ENCODE assay signal across 9 mouse cellular contexts in genomic region chr7:15947653-15948260, GRCm38 (mm10). TPM values are rescaled to one million over a fixed set of nuclear protein-coding genes. Genes with fewer than 3 reads are reported as not detected.
DNase-seq lines count a peak whose midpoint lies in the region; ATAC-seq and TF ChIP-seq lines count a peak whose summit lies in the region.
"Had no signal": no experiment of that assay in that cellular context is flagged by ENCODE, and none has a peak within 500 bp of the region (broad histone marks: within the 10 kb centered on the region; RNA-seq: fewer than 3 reads in every experiment).

No protein-coding gene starts in this region.

- no peak overlapping the region for H3K4me3 ChIP-seq in heart, adult 2 months
- H3K4me3 ChIP-seq in megakaryocyte, embryonic 14.5 days (replicated peaks) = peak overlapping the region; percentile 90
- no peak overlapping the region for H3K4me3 ChIP-seq in hindbrain, embryonic 16.5 days (ENCODE audit: low read length)
- H3K4me3 ChIP-seq in stomach, embryonic 14.5 days (ENCODE audit: low read depth, low read length) = no peak overlapping the region

- peaks cover 8% of the 10 kb centered on the region; the same call in 1 of the 2 replicates for H3K9me3 ChIP-seq in megakaryocyte, embryonic 14.5 days
- no peaks in the 10 kb centered on the region for H3K9me3 ChIP-seq in hindbrain, embryonic 16.5 days (ENCODE audit: control insufficient read depth, low read length)
- H3K9me3 ChIP-seq in stomach, embryonic 14.5 days (ENCODE audit: control insufficient read depth, low read depth, low read length) = no peaks in the 10 kb centered on the region

- H3K36me3 ChIP-seq in heart, adult 2 months (ENCODE audit: control insufficient read depth, insufficient read depth, low read length) = peaks cover 25% of the 10 kb centered on the region
- H3K36me3 ChIP-seq in megakaryocyte, embryonic 14.5 days (replicated peaks; ENCODE audit: low read length) = peaks cover 20% of the 10 kb centered on the region
- H3K36me3 ChIP-seq in hindbrain, embryonic 16.5 days (ENCODE audit: control insufficient read depth, insufficient read depth, low read length) = peaks cover 3% of the 10 kb centered on the region
- peaks cover 24% of the 10 kb centered on the region for H3K36me3 ChIP-seq in stomach, embryonic 14.5 days (ENCODE audit: control insufficient read depth, insufficient read depth, low read length)

- DNase-seq in heart, adult 2 months = no peak
- DNase-seq in heart, adult 8-10 months (ENCODE audit: low spot score) = no peak
- DNase-seq in kidney, adult 11 months = no peak

- intact Hi-C loops in heart, adult 2 months (cut with DNase I) = loop anchor here (1.0 to 10.0 kb wide), 3 partner anchors 15 to 337 kb away; partner anchors contain the start of genes Ccdc9 and Ehd2

- no peak for TF ChIP-seq CTCF in heart, adult 2 months (IDR thresholded peaks at IDR 0.05)

- WGBS in heart, adult 2 months = 32% methylated on average over 4 of the region's 4 CpGs
- 51% methylated on average over 4 of the region's 4 CpGs for WGBS in hindbrain, embryonic 16.5 days
- 42% methylated on average over 4 of the region's 4 CpGs for WGBS in stomach, embryonic 14.5 days

- no peak for ATAC-seq in megakaryocyte, adult 5-6 weeks (ENCODE audit: poor library complexity, severe bottlenecking)
- ATAC-seq in hindbrain, embryonic 16.5 days = no peak
- no peak for ATAC-seq in stomach, embryonic 14.5 days (ENCODE audit: insufficient number of reproducible peaks, insufficient read depth, low FRiP score, low read depth)
- ATAC-seq in cerebellum, adult (ENCODE audit: insufficient number of reproducible peaks, low FRiP score, low TSS enrichment) = no peak

- H3K27ac ChIP-seq in heart, adult 2 months = peak overlapping the region; percentile 81
- H3K27ac ChIP-seq in hindbrain, embryonic 16.5 days (ENCODE audit: low read depth, low read length) = no peak overlapping the region
- H3K27ac ChIP-seq in stomach, embryonic 14.5 days (ENCODE audit: low read length) = no peak overlapping the region

- no peak for TF ChIP-seq EP300 in heart, adult 2 months (IDR thresholded peaks at IDR 0.05; ENCODE audit: insufficient read depth, low read depth, low read length)

- peak; percentile 20; the same call in 1 of the 2 replicates for TF ChIP-seq POLR2A in heart, adult 2 months (IDR thresholded peaks at IDR 0.05; ENCODE audit: insufficient read depth, low read depth, low read length)

- peaks cover 21% of the 10 kb centered on the region for H3K4me1 ChIP-seq in heart, adult 2 months (ENCODE audit: control insufficient read depth, insufficient read depth, low read length)
- peaks cover 78% of the 10 kb centered on the region for H3K4me1 ChIP-seq in megakaryocyte, embryonic 14.5 days
- H3K4me1 ChIP-seq in hindbrain, embryonic 16.5 days (ENCODE audit: control insufficient read depth, insufficient read depth, low read depth, low read length) = peaks cover 17% of the 10 kb centered on the region
- H3K4me1 ChIP-seq in stomach, embryonic 14.5 days (ENCODE audit: control insufficient read depth, insufficient read depth, low read length) = peaks cover 16% of the 10 kb centered on the region

- H3K27me3 ChIP-seq in heart, adult 2 months (ENCODE audit: control insufficient read depth, insufficient read depth, low read length) = no peaks in the 10 kb centered on the region
- peaks cover 42% of the 10 kb centered on the region for H3K27me3 ChIP-seq in megakaryocyte, embryonic 14.5 days (replicated peaks)
- no peaks in the 10 kb centered on the region for H3K27me3 ChIP-seq in hindbrain, embryonic 16.5 days (replicated peaks; ENCODE audit: control insufficient read depth, insufficient read depth, low read length)
- no peaks in the 10 kb centered on the region for H3K27me3 ChIP-seq in stomach, embryonic 14.5 days (ENCODE audit: control insufficient read depth, insufficient read depth, low read length)

- peak overlapping the region; percentile 53; the same call in 1 of the 2 replicates for H3K4me2 ChIP-seq in hindbrain, embryonic 16.5 days (ENCODE audit: low read length)
- H3K4me2 ChIP-seq in stomach, embryonic 14.5 days (replicated peaks; ENCODE audit: low read depth, low read length) = peak overlapping the region; percentile 45; the same call in 1 of the 2 replicates

- H3K9ac ChIP-seq in heart, adult 2 months (ENCODE audit: low read depth, low read length) = peak overlapping the region; percentile 11; the same call in 1 of the 2 replicates
- no peak overlapping the region; the same call in 1 of the 2 replicates for H3K9ac ChIP-seq in hindbrain, embryonic 16.5 days (ENCODE audit: low read depth, low read length)
- no peak overlapping the region for H3K9ac ChIP-seq in stomach, embryonic 14.5 days (replicated peaks; ENCODE audit: low read depth, low read length)

- no peaks in the 10 kb centered on the region; the same call in none of the 2 replicates for H3K79me2 ChIP-seq in heart, adult 2 months (replicated peaks; ENCODE audit: control insufficient read depth, insufficient read depth, low read length)

RNA-seq across cellular contexts. Expression of gene Nop53, which starts 1.9 kb away (rescaled TPM):
- total RNA-seq in heart, adult 2 months (2021) = 100 to 1,000 TPM; 117 to 143 TPM
- polyA plus RNA-seq in heart, adult 2 months (2012; rRNA removed) = 56.3 and 60.0 TPM in 2 replicates
- 100 to 1,000 TPM; 121 to 147 (median 136) TPM for total RNA-seq in heart, adult 8-10 months (2022)
- polyA plus RNA-seq in megakaryocyte, embryonic 14.5 days (2012; ENCODE audit: insufficient read depth, low replicate concordance) = 159 and 504 TPM in 2 replicates
- 80.2 and 90.4 TPM in 2 replicates for total RNA-seq in megakaryocyte, adult 5-6 weeks (2015)
- 293 and 315 TPM in 2 replicates for total RNA-seq in megakaryocyte, adult 5-6 weeks (2017)
- 104 and 111 TPM in 2 replicates for polyA plus RNA-seq in hindbrain, embryonic 16.5 days (2015; fragmentation: Nextera tagmentation; extraction: Ambion mirVana)
- 187 and 201 TPM in 2 replicates for polyA plus RNA-seq in stomach, embryonic 14.5 days (2014; fragmentation: Nextera tagmentation; extraction: Ambion mirVana)

RNA-seq across cellular contexts. Expression of gene Ehd2, which starts 19.6 kb away (rescaled TPM):
- 10 to 100 TPM; 76.8 to 91.3 TPM for total RNA-seq in heart, adult 2 months (2021)
- 81.9 and 100 TPM in 2 replicates for polyA plus RNA-seq in heart, adult 2 months (2012; rRNA removed)
- total RNA-seq in heart, adult 8-10 months (2022) = 10 to 100 TPM; 54.4 to 95.0 (median 82.9) TPM
- polyA plus RNA-seq in megakaryocyte, embryonic 14.5 days (2012; ENCODE audit: insufficient read depth, low replicate concordance) = 0.84 and 0.93 TPM in 2 replicates
- total RNA-seq in megakaryocyte, adult 5-6 weeks (2015) = 0.04 TPM in 1 of 2 replicates, not detected in the other
- total RNA-seq in megakaryocyte, adult 5-6 weeks (2017) = 0.07 and 0.16 TPM in 2 replicates
- polyA plus RNA-seq in hindbrain, embryonic 16.5 days (2015; fragmentation: Nextera tagmentation; extraction: Ambion mirVana) = 5.6 and 9.5 TPM in 2 replicates
- polyA plus RNA-seq in stomach, embryonic 14.5 days (2014; fragmentation: Nextera tagmentation; extraction: Ambion mirVana) = 36.1 and 49.9 TPM in 2 replicates
- total RNA-seq: monocyte, adult 5-6 weeks had no signal

RNA-seq across cellular contexts. Expression of gene Selenow, which starts 25.6 kb away (rescaled TPM):
- 100 to 1,000 TPM; 170 to 195 TPM for total RNA-seq in heart, adult 2 months (2021)
- polyA plus RNA-seq in heart, adult 2 months (2012; rRNA removed) = 312 and 325 TPM in 2 replicates
- total RNA-seq in heart, adult 8-10 months (2022) = 100 to 1,000 TPM; 183 to 219 (median 204) TPM
- polyA plus RNA-seq in megakaryocyte, embryonic 14.5 days (2012; ENCODE audit: insufficient read depth, low replicate concordance) = 1,012 and 1,066 TPM in 2 replicates
- total RNA-seq in megakaryocyte, adult 5-6 weeks (2015) = 96.9 and 102 TPM in 2 replicates
- total RNA-seq in megakaryocyte, adult 5-6 weeks (2017) = 31.5 and 33.7 TPM in 2 replicates
- polyA plus RNA-seq in hindbrain, embryonic 16.5 days (2015; fragmentation: Nextera tagmentation; extraction: Ambion mirVana) = 1,540 and 1,671 TPM in 2 replicates
- polyA plus RNA-seq in stomach, embryonic 14.5 days (2014; fragmentation: Nextera tagmentation; extraction: Ambion mirVana) = 958 and 987 TPM in 2 replicates
